Mouse (Mus musculus): Measurements from ENCODE around the gene Dcbld1.
"Not testable (repeated sequence)": the region's sequence is repeated elsewhere in the genome, so short reads cannot be mapped to it uniquely, and the experiment has no call there.

Dcbld1 gene

GRCm38 (mm10) chr10:52264162-52264561 lies 30.7 kb downstream of the Dcbld1 start:
- no peak for DNase-seq

DNA sequence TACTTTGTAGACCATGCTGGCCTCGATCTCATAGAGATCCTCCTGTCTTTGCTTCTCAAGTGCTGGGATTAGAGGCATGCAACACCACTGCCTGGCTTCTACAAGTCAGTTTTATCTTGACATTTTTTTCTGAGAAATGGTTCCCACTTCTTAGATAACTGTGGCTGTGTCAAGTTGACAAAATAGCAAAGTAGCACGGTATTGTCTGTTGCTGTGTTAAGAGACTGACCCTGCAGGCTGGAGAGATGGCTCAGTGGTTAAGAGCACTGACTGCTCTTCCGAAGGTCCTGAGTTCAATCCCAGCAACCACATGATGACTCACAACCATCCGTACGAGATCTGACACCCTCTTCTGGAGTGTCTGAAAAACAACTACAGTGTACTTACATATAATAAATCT lies 35.5 kb downstream of the Dcbld1 start:
- DNase-seq = no peak

DNA sequence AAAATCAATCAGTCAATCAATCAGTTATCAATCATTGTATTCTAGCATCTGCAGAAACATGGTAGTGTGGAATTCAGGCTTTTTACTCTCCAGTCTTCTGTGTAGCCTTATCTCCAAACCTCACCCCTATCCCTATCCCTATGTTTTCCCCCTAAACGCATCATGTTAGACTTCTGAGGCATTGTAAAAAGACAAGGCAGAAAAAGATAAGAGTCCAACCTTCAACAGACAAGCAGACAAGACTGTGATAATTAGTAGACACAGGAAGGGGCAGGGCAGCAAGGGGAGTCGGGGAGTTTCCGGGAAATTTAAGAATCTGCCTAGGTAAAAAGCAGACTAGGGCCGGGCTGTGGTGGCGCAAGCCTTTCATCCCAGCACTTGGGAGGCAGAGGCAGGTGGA lies 38.0 kb downstream of the Dcbld1 start:
- no peak for DNase-seq

GRCm38 (mm10) chr10:52273012-52273411 lies 39.6 kb downstream of the Dcbld1 start:
- DNase-seq = no peak

- DNase-seq = peak; percentile 74 to 80
These were observed 40.8 kb downstream of the Dcbld1 start for GRCm38 (mm10) chr10:52274001-52274909.

DNA sequence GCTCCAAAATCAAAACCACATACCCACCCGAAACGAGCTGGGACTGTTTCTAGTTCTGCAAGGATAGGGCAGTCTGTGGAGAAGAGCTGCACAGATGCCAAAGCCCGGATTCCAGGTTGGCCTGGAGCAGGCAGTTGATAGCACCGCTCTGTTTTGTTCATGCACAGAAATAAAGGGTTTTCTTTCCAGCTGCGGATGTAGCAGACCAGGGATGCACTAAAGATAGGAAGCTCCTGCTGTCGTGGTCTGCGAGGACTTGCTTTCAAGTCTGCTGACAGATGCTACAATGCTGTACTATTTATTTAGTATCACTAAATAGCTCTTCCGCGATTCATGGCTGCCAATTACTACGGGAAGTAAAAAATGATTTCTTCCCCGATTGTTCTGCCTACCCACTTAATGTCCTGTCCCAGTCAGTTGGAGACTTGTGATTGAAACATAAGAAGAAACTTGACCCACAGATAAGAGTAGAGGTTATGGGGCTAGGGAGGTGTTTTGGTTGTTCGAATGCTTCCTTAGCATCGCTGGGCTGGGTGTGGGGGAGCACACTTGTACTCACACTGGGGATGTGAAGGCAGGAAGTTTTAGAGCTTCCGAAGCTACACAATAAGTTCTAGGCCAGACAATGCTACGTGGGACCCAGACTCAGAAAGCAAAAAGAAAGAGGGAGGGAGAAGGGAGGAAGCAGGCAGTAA lies 41.6 kb downstream of the Dcbld1 start:
- peak; percentile 25 to 29 for DNase-seq

DNA sequence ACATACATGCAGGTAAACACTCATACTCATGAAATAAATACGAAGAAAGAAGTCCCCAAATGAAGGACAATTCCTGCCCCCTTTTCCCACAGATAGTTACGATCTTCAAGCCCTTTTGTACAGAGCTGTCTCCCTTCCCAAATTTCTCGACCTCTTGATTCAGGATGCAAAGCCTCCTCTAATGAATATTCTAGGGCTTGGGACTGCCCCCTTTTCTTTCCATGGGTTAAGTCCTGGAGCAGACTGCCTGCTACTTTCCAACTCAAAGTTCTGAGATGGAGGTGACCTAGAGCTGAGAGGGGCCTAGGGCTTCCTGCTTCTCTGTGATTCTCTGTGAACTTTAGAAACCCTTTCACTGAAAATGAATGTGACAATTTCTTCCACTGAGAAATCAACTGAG lies 43.2 kb downstream of the Dcbld1 start:
- DNase-seq = no peak

- DNase-seq = not testable (repeated sequence)
These were observed 44.1 kb downstream of the Dcbld1 start for GRCm38 (mm10) chr10:52277564-52277963.

DNA sequence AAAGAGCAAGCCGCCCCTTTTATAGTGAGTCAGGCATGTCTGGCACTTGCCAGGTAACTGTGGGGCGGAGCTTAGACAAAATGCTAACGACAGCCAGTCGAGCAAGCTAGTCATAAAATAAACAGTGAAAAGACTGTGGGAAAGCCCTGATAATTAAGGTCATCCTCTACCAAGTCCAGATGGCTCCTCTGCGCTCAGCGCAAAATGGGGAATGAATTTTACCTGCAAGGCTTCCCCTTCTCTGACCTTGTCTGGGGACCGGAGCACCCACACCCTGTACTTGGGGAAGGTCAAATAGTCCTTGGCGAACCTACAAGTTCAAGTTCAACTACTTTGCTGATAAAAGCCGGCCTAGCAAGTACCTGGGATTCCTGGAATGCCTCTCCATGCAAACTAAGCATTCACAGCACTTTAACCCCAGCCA lies 44.6 kb downstream of the Dcbld1 start:
- DNase-seq = peak in 1 of 2 experiments; percentile 5

GRCm38 (mm10) chr10:52278866-52279265 lies 45.4 kb downstream of the Dcbld1 start:
- DNase-seq = no peak

DNA sequence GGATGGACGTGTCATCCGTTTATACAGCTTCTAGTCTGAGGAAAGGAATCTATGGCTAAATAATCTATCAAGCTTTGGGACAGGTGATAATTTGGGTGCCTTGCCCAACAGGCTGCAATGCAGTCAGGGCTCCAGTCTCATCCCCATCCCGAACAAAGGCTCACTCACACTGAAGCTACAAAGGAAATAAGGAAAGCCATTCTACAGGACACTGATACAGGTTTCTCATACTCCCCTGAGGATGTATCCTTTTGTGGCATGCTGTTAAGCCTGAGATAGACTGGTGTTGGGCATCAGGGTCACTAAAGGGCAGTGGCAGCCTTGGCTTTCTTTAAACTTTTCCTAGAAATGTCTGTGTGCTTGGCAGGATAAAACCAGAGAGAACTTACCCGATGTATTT lies 46.5 kb downstream of the Dcbld1 start:
- no peak for DNase-seq

GRCm38 (mm10) chr10:52280623-52281022 lies 47.2 kb downstream of the Dcbld1 start:
- no peak for DNase-seq

DNA sequence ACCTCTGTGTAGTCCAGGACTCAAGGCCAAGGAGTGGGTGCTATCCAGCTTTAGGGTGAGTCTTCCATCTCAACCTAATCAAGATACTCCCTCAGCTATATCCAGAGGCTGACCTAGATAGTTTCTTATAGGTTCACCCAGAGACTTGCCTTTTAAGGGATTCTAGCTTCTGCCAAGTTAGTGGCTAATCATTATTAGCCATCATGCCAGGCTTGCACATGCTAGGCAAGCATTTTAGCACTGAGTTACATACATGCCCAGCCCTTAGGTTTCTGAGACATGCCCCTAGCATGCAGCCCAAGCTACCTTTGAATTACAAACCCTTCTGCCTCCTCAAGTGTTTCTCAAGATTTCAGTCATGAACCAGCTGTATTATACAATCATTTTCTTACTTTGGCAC lies 47.9 kb downstream of the Dcbld1 start:
- DNase-seq = no peak

GRCm38 (mm10) chr10:52284578-52284977 lies 51.2 kb downstream of the Dcbld1 start:
- DNase-seq = no peak

DNA sequence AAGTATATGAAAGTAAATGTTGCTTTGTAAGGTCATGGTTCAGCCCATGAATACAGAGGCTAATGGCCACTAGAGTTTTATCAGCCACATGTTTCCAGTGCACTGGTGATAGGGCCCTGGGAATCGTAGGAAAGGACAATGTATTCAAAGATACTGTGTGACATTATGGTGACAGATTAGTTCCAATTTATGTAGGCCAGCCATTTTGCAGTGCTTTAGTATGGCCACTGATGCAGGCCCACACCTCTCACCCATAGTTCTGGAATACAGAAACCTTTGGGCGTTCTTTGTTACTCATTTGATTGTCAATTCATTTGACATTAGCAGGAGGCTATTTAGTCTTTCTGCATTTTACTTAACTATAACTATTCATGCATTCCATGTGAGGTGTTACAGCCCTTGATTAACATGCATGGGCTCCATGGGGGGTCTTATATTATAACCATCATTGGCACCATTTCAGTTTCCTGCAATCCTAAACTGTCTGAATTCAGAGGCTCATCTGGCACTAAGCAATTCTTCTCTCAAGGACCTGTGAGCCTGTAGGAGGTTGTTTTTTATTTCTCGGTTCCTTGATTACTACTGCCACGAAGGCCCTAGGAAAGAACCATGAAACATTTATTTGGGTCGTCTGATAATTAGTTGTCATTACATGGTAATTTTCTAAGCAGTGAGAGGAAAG lies 54.6 kb downstream of the Dcbld1 start:
- DNase-seq = no peak

DNA sequence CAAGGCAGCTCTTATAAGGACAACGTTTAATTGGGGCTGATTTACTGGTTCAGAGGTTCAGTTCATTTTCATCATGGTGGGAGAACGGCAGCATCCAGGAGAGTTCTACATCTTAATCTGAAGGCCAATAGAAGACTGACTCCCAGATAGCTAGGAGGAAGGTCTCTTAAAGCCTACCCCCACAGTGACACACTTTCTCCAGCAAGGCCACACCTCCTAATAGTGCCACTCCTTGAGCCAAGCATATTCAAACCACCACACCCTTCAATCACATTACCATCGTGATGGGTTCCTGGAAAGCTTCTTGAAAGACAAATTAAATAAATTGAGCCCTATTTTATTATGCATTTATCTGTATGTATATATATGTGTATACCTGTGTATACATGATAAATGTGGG lies 55.8 kb downstream of the Dcbld1 start:
- no peak for DNase-seq

DNA sequence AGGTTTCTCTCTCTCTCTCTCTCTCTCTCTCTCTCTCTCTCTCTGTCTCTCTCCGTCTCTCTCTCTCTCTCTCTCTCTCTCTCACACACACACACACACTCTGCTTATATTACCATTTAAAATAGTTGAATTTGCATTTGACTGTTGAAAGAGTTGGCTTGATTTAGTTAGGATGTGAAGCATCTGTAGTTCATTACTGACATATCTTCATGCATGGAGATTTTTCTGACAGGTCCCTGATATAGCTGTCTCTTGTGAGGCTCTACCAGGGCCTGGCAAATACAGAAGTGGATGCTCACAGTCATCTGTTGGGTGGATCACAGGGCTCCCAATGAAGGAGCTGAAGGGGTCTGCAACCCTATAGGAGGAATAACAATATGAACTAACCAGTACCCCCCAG lies 59.0 kb downstream of the Dcbld1 start:
- DNase-seq = not testable (repeated sequence)

- DNase-seq = no peak
These were observed 60.6 kb downstream of the Dcbld1 start for GRCm38 (mm10) chr10:52293921-52294577.

GRCm38 (mm10) chr10:52295934-52296333 lies 62.5 kb downstream of the Dcbld1 start:
- DNase-seq = no peak

- not testable (repeated sequence) for DNase-seq
These were observed 65.1 kb downstream of the Dcbld1 start for GRCm38 (mm10) chr10:52298568-52298967.

- no peak for DNase-seq
These were observed 68.3 kb downstream of the Dcbld1 start for GRCm38 (mm10) chr10:52301766-52302165.

GRCm38 (mm10) chr10:52302271-52302670 lies 68.9 kb downstream of the Dcbld1 start:
- no peak for DNase-seq

GRCm38 (mm10) chr10:52304574-52304973 lies 71.2 kb downstream of the Dcbld1 start:
- peak; percentile 15 to 24 for DNase-seq

All from cerebellum, postnatal 10 days (tissue).